Mouse (Mus musculus) heart, adult 8-10 months (tissue): Measurements from ENCODE around the gene Nipal3. TPM values are rescaled to one million over a fixed set of nuclear protein-coding genes. Genes with fewer than 3 reads are reported as not detected.
A peak's percentile ranks its signal among the peaks of the same experiment; 100 is the strongest.

Source experiments
- DNase-seq: peaks from one replicate; pipeline ENCODE4 v3.0.0; 2022; ENCODE audit warnings: low spot score
- total RNA-seq, 4 experiments: library from RNA; stranded (reverse); gene quantifications; 2 replicates each; pipeline ENCODE4 v1.2.4; 2022

Gene Nipal3
- total RNA-seq, 4 experiments from 2014 or later, result 42.2 to 55.4 (median 44.1) TPM

GRCm38 (mm10) chr4:135505794-135506193 is 11.0 kb upstream of the Nipal3 start:
- DNase-seq, result no peak

DNA sequence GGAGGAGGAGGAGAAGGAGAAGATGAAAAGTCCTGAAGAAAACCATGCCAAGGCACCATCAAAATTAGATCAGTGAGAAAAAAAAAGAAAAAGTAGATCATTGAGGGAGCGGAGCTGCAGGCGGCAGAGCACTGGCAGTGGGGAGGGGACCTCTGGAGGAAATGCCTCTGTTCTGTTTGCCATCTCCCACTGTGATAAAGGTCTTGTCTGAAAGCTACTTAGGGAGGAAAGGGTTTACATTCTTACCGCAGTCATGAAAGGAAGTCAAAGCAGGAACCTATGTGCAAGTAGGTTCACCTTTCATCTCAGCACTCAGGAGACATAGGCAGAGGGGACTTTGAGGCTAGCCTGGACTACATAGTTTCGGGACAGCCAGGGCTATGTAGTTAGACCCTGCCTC is 6.7 kb upstream of the Nipal3 start:
- no peak for DNase-seq

DNA sequence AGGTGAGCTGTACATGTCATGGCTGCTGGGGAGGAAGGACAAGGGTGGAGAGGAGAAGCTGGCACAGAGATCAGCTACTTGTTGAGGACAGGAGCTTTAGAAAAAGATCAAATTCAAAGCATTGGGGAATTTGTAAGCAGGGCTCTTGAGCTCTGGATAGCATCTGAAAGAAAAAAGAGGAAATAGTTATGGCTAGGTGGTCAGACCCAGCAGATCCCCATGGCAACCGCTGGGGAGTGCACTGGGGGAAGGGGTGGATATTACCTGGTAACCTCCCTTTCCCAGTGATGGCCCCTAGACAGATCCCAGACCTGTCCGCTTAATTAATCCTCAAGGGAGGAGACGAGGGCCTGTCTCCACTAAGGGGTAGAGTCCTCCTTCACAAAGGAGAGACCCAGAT is 5.0 kb upstream of the Nipal3 start:
- no peak for DNase-seq

- DNase-seq, result no peak
Measured at GRCm38 (mm10) chr4:135498136-135498535, 3.3 kb upstream of the Nipal3 start.

DNA sequence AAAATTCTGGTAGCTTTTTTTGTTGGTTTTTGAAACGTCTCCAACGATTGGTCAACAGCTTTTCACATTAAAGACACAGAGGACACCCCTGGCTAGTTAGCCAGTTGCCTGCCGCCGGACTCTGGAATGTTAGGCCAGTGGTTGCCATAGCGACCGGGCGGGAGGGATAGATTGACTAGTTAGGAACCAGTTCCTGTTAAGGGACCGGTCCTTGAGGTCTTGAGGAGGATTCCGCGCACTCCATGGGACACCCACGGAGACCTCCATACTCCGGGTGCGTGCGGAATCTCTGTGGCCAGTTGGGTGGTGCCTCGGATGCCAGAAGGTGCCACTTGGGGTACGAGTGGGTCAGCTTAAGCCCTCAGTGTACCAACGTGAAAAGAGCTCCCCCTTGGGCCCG is 972 bp upstream of the Nipal3 start:
- no peak for DNase-seq

- no peak for DNase-seq
Measured at GRCm38 (mm10) chr4:135495397-135495791, 556 bp upstream of the Nipal3 start.

DNA sequence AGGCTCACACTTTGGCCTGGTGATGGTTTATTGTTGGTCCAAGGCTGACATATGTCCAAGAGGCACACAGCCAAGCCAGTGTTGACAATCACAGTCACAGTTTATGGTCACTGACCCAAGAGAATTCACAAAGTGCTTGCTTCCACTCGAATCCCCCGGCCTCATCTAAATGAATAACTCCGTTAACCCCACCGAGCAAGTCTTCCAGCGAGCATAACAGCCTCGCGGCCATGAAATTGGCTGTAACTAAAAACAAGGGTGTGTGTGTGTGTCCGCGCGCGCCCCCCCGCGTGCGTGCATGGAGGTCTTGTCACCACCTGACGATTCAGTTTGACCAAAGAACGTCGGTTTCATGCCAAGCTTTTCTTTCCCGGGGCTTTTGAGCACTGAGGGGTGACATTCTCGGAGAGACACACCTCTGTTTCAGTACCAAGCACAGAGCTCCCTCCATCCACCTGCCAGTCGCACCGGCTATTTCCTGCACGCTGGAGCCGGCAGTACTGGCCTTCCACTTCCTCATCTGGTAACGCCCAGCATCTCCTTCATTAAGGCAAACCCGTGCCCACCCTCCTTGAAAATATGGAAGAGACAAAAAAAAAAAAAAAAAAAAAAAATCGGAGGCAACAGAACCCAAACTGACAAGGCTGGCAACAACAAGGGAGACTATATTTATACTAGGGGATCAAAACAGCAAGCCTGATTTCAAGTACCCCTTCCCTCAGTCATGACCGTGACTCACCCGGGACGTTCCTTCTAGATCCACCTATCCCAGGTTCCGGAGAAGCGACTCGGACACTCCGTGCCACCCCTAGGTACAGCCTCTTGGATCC is 932 bp downstream of the Nipal3 start:
- peak; percentile 21 for DNase-seq

GRCm38 (mm10) chr4:135493271-135493670 is 1.6 kb downstream of the Nipal3 start:
- DNase-seq, result no peak

GRCm38 (mm10) chr4:135489256-135489655 is 5.6 kb downstream of the Nipal3 start:
- no peak for DNase-seq

- DNase-seq, result no peak
Measured at GRCm38 (mm10) chr4:135486352-135486751, 8.5 kb downstream of the Nipal3 start.

DNA sequence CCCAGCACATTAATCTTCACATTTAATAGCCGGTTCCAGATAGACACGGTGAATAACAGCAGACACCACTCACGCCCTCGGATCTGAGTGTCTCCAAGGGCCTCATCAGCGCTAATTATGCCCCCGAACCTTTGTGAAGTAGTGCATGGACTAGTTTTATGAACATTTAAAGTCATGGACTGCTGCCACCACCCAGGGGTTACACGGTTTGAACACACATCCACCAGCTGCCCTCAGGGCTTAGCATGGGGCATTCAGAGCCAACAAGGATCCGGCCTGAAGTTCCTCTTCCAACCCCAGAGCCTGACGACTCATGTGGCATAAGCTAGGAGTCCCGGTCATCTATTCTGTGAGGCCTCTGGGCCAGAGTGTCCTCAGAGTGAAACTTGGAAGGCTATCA is 9.8 kb downstream of the Nipal3 start:
- DNase-seq, result no peak

DNA sequence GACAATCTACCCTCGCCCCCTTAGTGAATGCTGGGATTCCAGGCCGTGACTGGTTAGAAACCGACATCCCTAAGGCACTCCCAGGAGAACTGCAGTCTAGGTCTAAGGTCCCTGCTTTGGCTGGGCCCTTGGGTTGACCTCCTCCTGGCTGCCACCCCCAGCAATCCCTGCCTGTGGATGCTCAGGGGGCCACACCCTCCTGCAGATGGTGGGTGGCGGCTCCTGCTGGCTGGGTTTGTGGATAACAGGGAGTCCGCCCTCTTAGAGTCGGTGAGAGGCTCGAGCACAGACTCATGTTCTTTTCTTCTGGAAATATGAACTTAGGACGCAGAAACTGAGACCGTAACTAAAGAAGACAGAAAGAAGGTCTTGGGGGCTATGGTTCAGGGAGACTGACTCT is 14.5 kb downstream of the Nipal3 start:
- no peak for DNase-seq

GRCm38 (mm10) chr4:135477851-135478250 is 17.0 kb downstream of the Nipal3 start:
- no peak for DNase-seq

DNA sequence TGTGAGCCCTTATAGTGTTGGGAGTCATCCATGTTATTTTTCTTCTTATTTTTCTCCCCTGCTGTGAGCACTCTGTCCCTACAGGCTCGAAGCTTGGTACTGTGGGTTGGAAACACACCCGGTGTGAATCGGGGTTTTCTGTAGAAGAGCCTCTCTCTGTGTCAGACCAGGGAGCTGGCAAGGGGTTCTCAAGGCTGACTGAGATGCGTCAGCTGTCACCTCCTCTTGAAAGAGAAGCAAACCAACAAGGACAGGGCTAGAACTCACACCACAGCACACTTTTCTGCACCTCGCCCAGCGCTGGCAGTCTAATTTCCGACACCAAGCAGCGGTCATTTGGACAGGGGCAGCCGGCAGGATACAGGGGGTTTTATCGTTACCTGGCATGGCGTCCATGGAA is 31.4 kb downstream of the Nipal3 start:
- no peak for DNase-seq

- DNase-seq, result no peak
Measured at GRCm38 (mm10) chr4:135453572-135453971, 41.3 kb downstream of the Nipal3 start.

DNA sequence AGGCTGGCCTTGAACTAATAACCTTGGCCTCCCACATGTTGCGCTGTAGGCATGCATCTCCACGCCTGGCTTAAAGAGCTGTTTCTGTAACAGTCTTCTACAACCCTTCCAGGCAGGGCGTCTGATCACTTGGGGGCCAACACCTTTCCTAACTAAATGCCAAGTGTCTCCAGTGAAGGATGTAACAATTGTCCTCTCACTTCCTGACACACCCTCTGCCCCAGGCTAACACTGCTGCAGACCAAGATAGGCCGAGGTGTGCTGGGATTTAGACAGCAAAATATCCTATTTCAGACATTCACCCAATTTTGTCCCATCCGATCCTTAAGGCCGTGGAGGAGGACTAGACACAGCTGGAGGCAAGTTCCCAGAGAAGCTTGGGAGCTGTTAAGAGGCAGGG is 41.7 kb downstream of the Nipal3 start:
- DNase-seq, result no peak

GRCm38 (mm10) chr4:135451360-135452015 is 43.4 kb downstream of the Nipal3 start:
- no peak for DNase-seq

DNA sequence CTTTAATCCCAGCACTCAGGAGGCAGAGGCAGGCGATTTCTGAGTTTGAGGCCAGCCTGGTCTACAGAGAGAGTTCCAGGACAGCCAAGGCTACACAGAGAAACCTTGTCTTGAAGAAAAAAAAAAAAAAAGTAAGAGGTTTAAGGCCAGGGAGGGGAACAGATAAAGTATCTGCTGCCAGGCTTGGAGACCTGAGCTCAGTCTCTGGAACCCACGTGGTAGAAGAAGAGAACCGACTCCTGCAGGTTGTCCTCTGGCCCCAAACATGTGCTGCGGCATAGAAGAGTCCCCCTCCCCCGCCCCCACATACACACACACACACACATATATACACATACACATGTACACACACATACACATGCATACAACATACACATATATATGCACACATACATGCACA is 52.4 kb downstream of the Nipal3 start:
- no peak for DNase-seq

- no peak for DNase-seq
Measured at GRCm38 (mm10) chr4:135439904-135440522, 54.8 kb downstream of the Nipal3 start.

DNA sequence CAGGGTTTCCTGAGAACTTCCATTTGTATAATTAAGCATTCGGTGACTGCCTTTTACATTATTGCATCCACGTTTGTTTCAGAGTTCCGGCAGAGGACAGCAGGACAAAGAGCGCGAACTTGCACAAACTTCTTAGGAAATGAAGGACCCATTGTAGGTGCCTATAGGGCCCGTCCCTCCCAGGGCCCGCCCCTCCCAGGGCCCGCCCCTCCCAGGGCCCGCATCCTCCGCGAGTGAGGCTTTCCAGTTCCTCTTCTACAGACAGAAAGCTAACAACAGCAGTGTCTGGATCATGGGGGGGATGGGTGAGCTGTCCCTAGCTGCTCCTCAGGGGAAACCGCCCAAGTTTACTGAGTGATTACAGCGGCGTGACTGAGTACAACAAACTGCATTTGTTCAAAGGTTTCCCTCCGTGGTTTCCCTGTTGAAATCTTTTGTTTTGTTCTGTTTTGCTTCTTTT is 55.6 kb downstream of the Nipal3 start:
- DNase-seq, result peak; percentile 41

DNA sequence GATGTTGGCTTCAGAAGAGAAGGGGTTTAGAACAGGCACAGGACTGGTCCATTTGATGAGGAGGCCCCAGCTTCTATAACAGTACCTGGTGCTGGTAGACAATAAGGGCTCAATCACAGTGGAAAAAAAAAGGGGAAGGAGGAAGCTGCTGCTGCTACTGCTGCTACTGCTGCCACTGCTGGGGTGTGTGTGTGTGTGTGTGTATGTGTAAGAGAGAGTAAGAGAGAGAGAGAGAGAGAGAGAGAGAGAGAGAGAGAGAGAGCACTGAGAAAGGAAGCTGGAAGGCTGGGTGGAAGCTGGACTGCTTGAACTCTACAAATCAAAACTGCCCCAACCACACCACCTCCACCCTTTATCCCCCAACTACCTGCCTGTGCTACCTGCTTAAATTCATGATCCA is 56.9 kb downstream of the Nipal3 start:
- DNase-seq, result no peak

GRCm38 (mm10) chr4:135436291-135436690 is 58.5 kb downstream of the Nipal3 start:
- DNase-seq, result peak; percentile 29

GRCm38 (mm10) chr4:135434395-135434789 is 60.4 kb downstream of the Nipal3 start:
- DNase-seq, result no peak
